Mouse (Mus musculus) G1E (cell line): ENCODE measurements around the gene 2310022B05Rik.

Experiments
- CTCF ChIP-seq: IDR thresholded peaks from 2 replicates; pipeline ENCODE4 v1.5.1; 2012; ENCODE audit warnings: low read depth, low read length, inconsistent platforms, mixed read lengths
- GATA1 ChIP-seq: IDR thresholded peaks from 2 replicates; pipeline ENCODE4 v1.6.1; 2012; ENCODE audit warnings: borderline replicate concordance, low read length, inconsistent platforms, mixed read lengths
- GATA2 ChIP-seq: IDR thresholded peaks from 2 replicates; pipeline ENCODE4 v1.6.1; 2012; ENCODE audit warnings: low read depth, low read length, inconsistent platforms, borderline replicate concordance
- TAL1 ChIP-seq: conservative IDR thresholded peaks from 2 replicates; pipeline ENCODE4 v1.6.1; 2012; ENCODE audit warnings: low read depth, low read length, inconsistent platforms, mixed read lengths

DNA sequence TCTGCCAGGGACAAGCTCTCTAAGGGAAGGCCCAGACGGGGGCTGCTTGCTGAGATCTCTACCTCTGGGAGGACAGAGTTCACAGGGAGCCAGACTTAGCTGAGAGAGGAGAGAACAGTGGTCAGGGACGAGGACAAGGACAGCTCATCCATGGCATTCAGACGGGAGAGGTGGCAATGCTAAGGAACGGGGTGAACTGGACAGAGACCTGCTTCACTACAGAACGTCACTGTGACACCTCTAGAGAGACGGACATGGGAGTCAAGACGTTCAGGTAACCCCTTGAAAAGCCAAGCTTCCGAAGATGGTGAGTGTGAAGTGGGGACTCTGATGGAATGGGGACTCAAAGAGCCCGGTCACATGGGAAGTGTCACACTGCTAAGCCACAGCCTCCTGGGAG is 36.9 kb downstream of the 2310022B05Rik start:
- TF ChIP-seq CTCF (no peak), TAL1 (no peak), GATA1 (no peak), GATA2 (no peak)
